Mouse (Mus musculus) intestine, embryonic 16.5 days (tissue): ENCODE data around the gene Mag. TPM values are rescaled to one million over a fixed set of nuclear protein-coding genes. Genes with fewer than 3 reads are reported as not detected.
A peak's percentile ranks its signal among the peaks of the same experiment; 100 is the strongest.
"Not testable (repeated sequence)": the region's sequence is repeated elsewhere in the genome, so short reads cannot be mapped to it uniquely, and the experiment has no call there.

Experiments
- ATAC-seq: fragments of 200-750 bp; cut with Nextera tagmentation; 2 replicates; pipeline ENCODE4 v1.8.0; 2017; ENCODE audit warnings: moderate TSS enrichment, moderate library complexity
- H3K27ac ChIP-seq: fragments of 300-500 bp; sonication (generic); 2 replicates; pipeline ENCODE4 v1.5.1; 2014; ENCODE audit warnings: mild to moderate bottlenecking, low read length
- H3K27me3 ChIP-seq: fragments of 300-500 bp; sonication (generic); replicated peaks from 2 replicates; pipeline ENCODE4 v1.6.1; 2014; ENCODE audit warnings: low read length, control low read depth, mixed read lengths; ENCODE audit not compliant: control insufficient read depth, insufficient read depth
- H3K36me3 ChIP-seq: fragments of 300-500 bp; sonication (generic); 2 replicates; pipeline ENCODE4 v1.6.1; 2014; ENCODE audit warnings: low read length, control low read depth; ENCODE audit not compliant: control insufficient read depth, insufficient read depth
- H3K4me1 ChIP-seq: fragments of 300-500 bp; sonication (generic); 2 replicates; pipeline ENCODE4 v1.6.1; 2014; ENCODE audit warnings: low read length, control low read depth, mixed read lengths; ENCODE audit not compliant: control insufficient read depth, insufficient read depth
- H3K4me2 ChIP-seq: fragments of 300-500 bp; sonication (generic); 2 replicates; pipeline ENCODE4 v1.6.1; 2014; ENCODE audit warnings: low read depth, low read length, control low read depth
- H3K4me3 ChIP-seq: fragments of 300-500 bp; sonication (generic); 2 replicates; pipeline ENCODE4 v1.5.1; 2014; ENCODE audit warnings: mild to moderate bottlenecking, low read length
- H3K9ac ChIP-seq: fragments of 300-500 bp; sonication (generic); 2 replicates; pipeline ENCODE4 v1.6.1; 2014; ENCODE audit warnings: low read depth, low read length
- H3K9me3 ChIP-seq: fragments of 300-500 bp; sonication (generic); 2 replicates; pipeline ENCODE4 v1.6.1; 2016; ENCODE audit warnings: low read length, control low read depth; ENCODE audit not compliant: control insufficient read depth
- WGBS: fragments of 180-500 bp; shearing (Covaris S2); extraction: QIAGEN DNeasy Blood & Tissue Kit; methylation state at CpG from one replicate; pipeline ENCODE4 v1.1.7; 2014; 5-methylcytosine and 5-hydroxymethylcytosine counted together
- polyA plus RNA-seq: library from polyadenylated mRNA; unstranded; fragments of >200 nt; fragmentation: Nextera tagmentation; extraction: Ambion mirVana; gene quantifications from 2 replicates; pipeline ENCODE4 v1.2.1, GENCODE M21; 2015

The Mag gene
- polyA plus RNA-seq, 1 experiment from 2014 or later = 0.31 TPM

DNA sequence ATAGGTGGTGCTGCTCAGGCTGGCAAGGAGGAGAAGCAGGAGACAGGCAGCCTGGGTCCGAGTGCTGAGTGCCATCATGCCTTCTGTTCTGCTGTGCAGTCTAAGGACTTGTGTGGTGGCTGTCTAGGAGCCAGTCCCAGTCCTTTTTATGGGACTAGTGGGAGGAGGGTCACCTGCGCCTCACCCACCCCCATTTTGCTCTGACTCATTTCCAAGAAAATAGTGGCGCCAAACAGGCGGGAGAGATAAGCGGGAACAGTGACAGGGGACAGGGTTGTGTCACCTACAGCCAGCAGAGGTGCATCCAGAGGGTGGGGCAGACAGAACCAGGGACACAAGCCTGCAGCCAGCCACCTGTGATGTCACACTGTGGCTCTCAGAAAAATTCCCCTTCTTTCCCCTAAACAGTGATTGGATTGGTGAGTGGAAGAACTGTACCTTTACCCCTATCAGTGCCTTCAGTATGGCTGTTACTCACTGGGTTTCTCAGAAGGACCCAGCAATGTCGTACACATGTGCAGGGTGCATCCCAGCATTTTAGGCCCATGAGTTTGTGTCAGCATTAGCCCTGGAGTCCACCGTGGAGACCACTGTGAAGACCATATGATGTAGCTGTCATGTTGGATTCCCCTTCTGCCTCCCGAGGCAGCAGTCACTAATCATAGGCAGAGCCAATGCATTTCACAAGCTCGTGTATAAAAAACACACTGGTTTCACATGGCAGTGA, 29.4 kb upstream of the Mag start, which contains the start of gene Hamp:
TSS of gene Hamp (minus strand) at position 124 of the 727 bp plus-strand sequence.
- Histone ChIP-seq H3K4me1 (no peaks in the 10 kb centered on the region), H3K4me2 (no peak within 1 kb of the TSS), H3K9ac (no peak within 1 kb of the TSS), H3K4me3 (no peak within 1 kb of the TSS), H3K9me3 (no peaks in the 10 kb centered on the region), H3K27me3 (no peaks in the 10 kb centered on the region), H3K27ac (no peak within 1 kb of the TSS), H3K36me3 (no peaks in the 10 kb centered on the region)
- 0 out of 2 replicates have a peak, but pooled peaks have one; percentile 33 for ATAC-seq
- 55% methylated on average over 9 of the region's 9 CpGs for WGBS

DNA sequence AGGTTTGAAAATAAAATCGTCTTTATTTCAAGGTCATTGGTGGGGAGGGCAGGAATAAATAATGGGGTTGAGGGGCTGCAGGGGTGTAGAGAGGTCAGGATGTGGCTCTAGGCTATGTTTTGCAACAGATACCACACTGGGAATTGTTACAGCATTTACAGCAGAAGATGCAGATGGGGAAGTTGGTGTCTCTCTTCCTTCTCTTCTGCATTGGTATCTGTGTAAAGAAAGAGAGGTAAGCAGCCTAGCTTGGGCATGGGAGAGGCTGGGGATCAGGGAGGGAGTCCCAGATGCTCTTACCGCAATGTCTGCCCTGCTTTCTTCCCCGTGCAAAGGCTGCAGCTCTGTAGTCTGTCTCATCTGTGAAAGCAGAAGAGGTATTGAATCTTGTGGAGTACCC, 27.7 kb upstream of the Mag start:
- WGBS = 47% methylated on average over 3 of the region's 3 CpGs
- H3K27me3 ChIP-seq, H3K4me3 ChIP-seq, H3K9ac ChIP-seq, H3K27ac ChIP-seq, ATAC-seq, H3K36me3 ChIP-seq, H3K4me2 ChIP-seq, H3K4me1 ChIP-seq, H3K9me3 ChIP-seq: not testable (repeated sequence)

GRCm38 (mm10) chr7:30940070-30940469, 25.4 kb upstream of the Mag start:
- not testable (repeated sequence) for H3K27me3 ChIP-seq, H3K4me1 ChIP-seq, H3K27ac ChIP-seq, H3K4me2 ChIP-seq, H3K36me3 ChIP-seq, H3K9ac ChIP-seq, H3K4me3 ChIP-seq, H3K9me3 ChIP-seq, ATAC-seq
- 75% methylated on average over 1 of the region's 1 CpGs for WGBS

GRCm38 (mm10) chr7:30935422-30936099, 20.9 kb upstream of the Mag start:
- not testable (repeated sequence) for ATAC-seq, H3K27me3 ChIP-seq
- WGBS = 74% methylated on average over 6 of the region's 6 CpGs

GRCm38 (mm10) chr7:30924581-30924980, 9.9 kb upstream of the Mag start, which contains the start of gene Hamp2:
TSS of gene Hamp2 (minus strand) at chr7:30924681.
- not testable (repeated sequence) for H3K4me1 ChIP-seq, ATAC-seq, H3K4me2 ChIP-seq, H3K9me3 ChIP-seq, H3K36me3 ChIP-seq, H3K4me3 ChIP-seq, H3K9ac ChIP-seq, H3K27ac ChIP-seq, H3K27me3 ChIP-seq
- WGBS = 73% methylated on average over 2 of the region's 2 CpGs

More at GRCm38 (mm10) chr7:30935422-30936099, 20.9 kb upstream of the Mag start:
- H3K9ac ChIP-seq, H3K4me2 ChIP-seq, H3K9me3 ChIP-seq, H3K36me3 ChIP-seq, H3K4me1 ChIP-seq, H3K4me3 ChIP-seq, H3K27ac ChIP-seq: not testable (repeated sequence)

- no peak for ATAC-seq
- Histone ChIP-seq H3K36me3 (no peaks in the 10 kb centered on the region), H3K27me3 (no peaks in the 10 kb centered on the region), H3K9ac (no peak overlapping the region), H3K4me1 (no peaks in the 10 kb centered on the region), H3K27ac (no peak overlapping the region), H3K9me3 (no peaks in the 10 kb centered on the region), H3K4me2 (no peak overlapping the region), H3K4me3 (no peak overlapping the region)
- 59% methylated on average over 3 of the region's 3 CpGs for WGBS
These were observed 9.4 kb upstream of the Mag start for GRCm38 (mm10) chr7:30924071-30924470.

- not testable (repeated sequence) for H3K4me1 ChIP-seq, H3K4me2 ChIP-seq, ATAC-seq, H3K9me3 ChIP-seq, H3K27ac ChIP-seq, H3K4me3 ChIP-seq, H3K9ac ChIP-seq, H3K36me3 ChIP-seq, H3K27me3 ChIP-seq
- 36% methylated on average over 3 of the region's 3 CpGs for WGBS
These were observed 7.8 kb upstream of the Mag start for GRCm38 (mm10) chr7:30922490-30922889.

- no peak overlapping the region for H3K9ac ChIP-seq
- 63% methylated on average over 3 of the region's 3 CpGs for WGBS
- H3K27me3 ChIP-seq = no peaks in the 10 kb centered on the region
- no peaks in the 10 kb centered on the region for H3K4me1 ChIP-seq
- no peak overlapping the region for H3K4me3 ChIP-seq
- no peaks in the 10 kb centered on the region for H3K9me3 ChIP-seq
- H3K36me3 ChIP-seq = no peaks in the 10 kb centered on the region
- no peak overlapping the region for H3K27ac ChIP-seq
- ATAC-seq = 0 out of 2 replicates have a peak, but pooled peaks have one; percentile 28
- no peak overlapping the region for H3K4me2 ChIP-seq
These were observed 5.5 kb upstream of the Mag start for GRCm38 (mm10) chr7:30920217-30920616.

DNA sequence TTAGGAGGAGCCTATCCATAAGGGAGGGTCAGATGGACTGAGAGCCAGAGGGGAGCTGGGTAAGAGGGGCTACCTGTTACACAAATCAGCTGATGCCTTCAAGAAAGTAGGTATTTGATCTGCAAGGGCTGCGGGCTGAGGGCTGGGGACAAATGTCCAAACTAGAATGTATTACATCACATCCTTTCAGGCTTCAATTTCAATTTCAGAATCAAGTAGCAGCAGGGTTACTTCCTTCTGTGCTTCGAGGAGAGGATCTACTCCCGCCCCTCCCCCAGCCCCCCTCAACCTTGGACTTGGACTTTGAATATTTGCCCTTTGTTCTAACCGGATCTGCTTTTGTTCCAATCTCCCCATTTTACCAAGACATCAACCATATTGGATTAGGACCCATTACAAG, 2.5 kb upstream of the Mag start:
- Histone ChIP-seq H3K36me3 (no peaks in the 10 kb centered on the region), H3K27ac (no peak overlapping the region), H3K9ac (no peak overlapping the region), H3K4me3 (no peak overlapping the region), H3K4me1 (no peaks in the 10 kb centered on the region), H3K4me2 (no peak overlapping the region), H3K9me3 (no peaks in the 10 kb centered on the region), H3K27me3 (no peaks in the 10 kb centered on the region)
- no peak for ATAC-seq
- 48% methylated on average over 4 of the region's 4 CpGs for WGBS
